Mouse (Mus musculus) C2C12 (cell line): ENCODE measurements around the gene Rnasel. TPM values are rescaled to one million over a fixed set of nuclear protein-coding genes. Genes with fewer than 3 reads are reported as not detected.

Source experiments
- H3K27me3 ChIP-seq: one replicate; pipeline ENCODE4 v1.6.1; 2011; ENCODE audit not compliant: control insufficient read depth, insufficient read depth, insufficient read length
- H3K36me3 ChIP-seq: one replicate; pipeline ENCODE4 v1.6.1; 2011; ENCODE audit not compliant: control insufficient read depth, insufficient read depth
- H3K4me3 ChIP-seq: one replicate; pipeline ENCODE4 v1.5.1; 2011; ENCODE audit warnings: mild to moderate bottlenecking, control low read depth; ENCODE audit not compliant: poor library complexity, insufficient read depth, severe bottlenecking
- H3K79me2 ChIP-seq: one replicate; pipeline ENCODE4 v1.6.1; 2011; ENCODE audit not compliant: control insufficient read depth, insufficient read depth
- H3K79me3 ChIP-seq: one replicate; pipeline ENCODE4 v1.6.1; 2011; ENCODE audit warnings: low read depth, control low read depth
- H3ac ChIP-seq: one replicate; pipeline ENCODE3; 2011; ENCODE audit warnings: low read depth; ENCODE audit not compliant: control insufficient read depth, insufficient read length
- CEBPB ChIP-seq: IDR thresholded peaks from one replicate; pipeline ENCODE4 v1.6.1; 2011; ENCODE audit warnings: low read depth, mild to moderate bottlenecking, control low read depth, moderate library complexity
- CTCF ChIP-seq: IDR thresholded peaks from one replicate; pipeline ENCODE4 v1.5.1; 2011; ENCODE audit not compliant: control insufficient read depth, insufficient read depth, insufficient read length
- FOSL1 ChIP-seq: IDR thresholded peaks from one replicate; pipeline ENCODE4 v1.8.0; 2011; ENCODE audit warnings: mild to moderate bottlenecking, low read length; ENCODE audit not compliant: poor library complexity, insufficient read depth, severe bottlenecking
- MAX ChIP-seq: IDR thresholded peaks from one replicate; pipeline ENCODE4 v1.6.1; 2011; ENCODE audit warnings: mild to moderate bottlenecking, control low read depth
- MYOD1 ChIP-seq: IDR thresholded peaks from one replicate; pipeline ENCODE4 v1.6.1; 2011; ENCODE audit warnings: low read depth; ENCODE audit not compliant: control insufficient read depth, insufficient read length
- MYOG ChIP-seq: IDR thresholded peaks from one replicate; pipeline ENCODE4 v1.6.1; 2011; ENCODE audit not compliant: control insufficient read depth, insufficient read length; ENCODE audit errors: extremely low read depth
- USF1 ChIP-seq: IDR thresholded peaks from one replicate; pipeline ENCODE4 v1.6.1; 2011; ENCODE audit warnings: low read depth, mild to moderate bottlenecking, control low read depth, moderate library complexity
- polyA plus RNA-seq: library from polyadenylated mRNA; unstranded; fragments of >200 nt; fragmentation: generic; extraction: Trizol; gene quantifications from one replicate; pipeline ENCODE4 v1.2.1, GENCODE M21; 2012; ENCODE audit warnings: missing spikeins

Rnasel gene
- polyA plus RNA-seq, 1 experiment, result 0.07 TPM

GRCm38 (mm10) chr1:153712633-153713032 is 36.6 kb upstream of the Rnasel start:
- no peak overlapping the region for H3ac ChIP-seq
- no peaks in the 10 kb centered on the region for H3K79me3 ChIP-seq
- H3K27me3 ChIP-seq, result no peaks in the 10 kb centered on the region
- TF ChIP-seq CTCF (no peak), MYOD1 (no peak), CEBPB (no peak), USF1 (no peak), MAX (no peak), MYOG (no peak), FOSL1 (no peak)
- H3K4me3 ChIP-seq, result no peak overlapping the region
- H3K36me3 ChIP-seq, result no peaks in the 10 kb centered on the region
- no peaks in the 10 kb centered on the region for H3K79me2 ChIP-seq

- no peak for TF ChIP-seq USF1
- TF ChIP-seq FOSL1, result no peak
- TF ChIP-seq MAX, result no peak
- TF ChIP-seq MYOG, result no peak
- TF ChIP-seq CEBPB, result no peak
- no peak for TF ChIP-seq CTCF
- TF ChIP-seq MYOD1, result no peak
- H3K79me2 ChIP-seq, result no peaks in the 10 kb centered on the region
- no peaks in the 10 kb centered on the region for H3K79me3 ChIP-seq
- H3K36me3 ChIP-seq, result no peaks in the 10 kb centered on the region
- no peaks in the 10 kb centered on the region for H3K27me3 ChIP-seq
- no peak overlapping the region for H3K4me3 ChIP-seq
- no peak overlapping the region for H3ac ChIP-seq
Measured at GRCm38 (mm10) chr1:153717990-153718389, 31.2 kb upstream of the Rnasel start.

GRCm38 (mm10) chr1:153720935-153721334 is 28.3 kb upstream of the Rnasel start:
- Histone ChIP-seq H3K27me3 (no peaks in the 10 kb centered on the region), H3K79me2 (no peaks in the 10 kb centered on the region), H3ac (no peak overlapping the region), H3K36me3 (no peaks in the 10 kb centered on the region), H3K79me3 (no peaks in the 10 kb centered on the region), H3K4me3 (no peak overlapping the region)
- TF ChIP-seq FOSL1, result no peak

GRCm38 (mm10) chr1:153721565-153722310 is 27.5 kb upstream of the Rnasel start:
- TF ChIP-seq CTCF (no peak), CEBPB (no peak), MAX (no peak), FOSL1 (no peak), USF1 (no peak), MYOG (no peak), MYOD1 (no peak)
- no peaks in the 10 kb centered on the region for H3K79me3 ChIP-seq
- no peaks in the 10 kb centered on the region for H3K27me3 ChIP-seq
- H3K79me2 ChIP-seq, result no peaks in the 10 kb centered on the region
- H3K4me3 ChIP-seq, result no peak overlapping the region
- no peak overlapping the region for H3ac ChIP-seq
- H3K36me3 ChIP-seq, result no peaks in the 10 kb centered on the region

GRCm38 (mm10) chr1:153723426-153723825 is 25.8 kb upstream of the Rnasel start:
- Histone ChIP-seq H3K79me3 (no peaks in the 10 kb centered on the region), H3K27me3 (no peaks in the 10 kb centered on the region), H3ac (no peak overlapping the region), H3K36me3 (no peaks in the 10 kb centered on the region), H3K79me2 (no peaks in the 10 kb centered on the region), H3K4me3 (no peak overlapping the region)
- TF ChIP-seq FOSL1 (no peak), USF1 (no peak), MYOG (no peak), CTCF (no peak), CEBPB (no peak), MYOD1 (no peak), MAX (no peak)

- H3K27me3 ChIP-seq, result no peaks in the 10 kb centered on the region
- H3K36me3 ChIP-seq, result no peaks in the 10 kb centered on the region
- H3K79me2 ChIP-seq, result no peaks in the 10 kb centered on the region
- no peak overlapping the region for H3ac ChIP-seq
- no peak overlapping the region for H3K4me3 ChIP-seq
- no peaks in the 10 kb centered on the region for H3K79me3 ChIP-seq
- no peak for TF ChIP-seq CTCF
- TF ChIP-seq USF1, result no peak
- TF ChIP-seq MYOD1, result no peak
- no peak for TF ChIP-seq FOSL1
- no peak for TF ChIP-seq MYOG
- no peak for TF ChIP-seq CEBPB
- no peak for TF ChIP-seq MAX
Measured at GRCm38 (mm10) chr1:153726636-153727035, 22.6 kb upstream of the Rnasel start.
